Mouse (Mus musculus): Measurements from ENCODE around the gene Nprl2.

DNA sequence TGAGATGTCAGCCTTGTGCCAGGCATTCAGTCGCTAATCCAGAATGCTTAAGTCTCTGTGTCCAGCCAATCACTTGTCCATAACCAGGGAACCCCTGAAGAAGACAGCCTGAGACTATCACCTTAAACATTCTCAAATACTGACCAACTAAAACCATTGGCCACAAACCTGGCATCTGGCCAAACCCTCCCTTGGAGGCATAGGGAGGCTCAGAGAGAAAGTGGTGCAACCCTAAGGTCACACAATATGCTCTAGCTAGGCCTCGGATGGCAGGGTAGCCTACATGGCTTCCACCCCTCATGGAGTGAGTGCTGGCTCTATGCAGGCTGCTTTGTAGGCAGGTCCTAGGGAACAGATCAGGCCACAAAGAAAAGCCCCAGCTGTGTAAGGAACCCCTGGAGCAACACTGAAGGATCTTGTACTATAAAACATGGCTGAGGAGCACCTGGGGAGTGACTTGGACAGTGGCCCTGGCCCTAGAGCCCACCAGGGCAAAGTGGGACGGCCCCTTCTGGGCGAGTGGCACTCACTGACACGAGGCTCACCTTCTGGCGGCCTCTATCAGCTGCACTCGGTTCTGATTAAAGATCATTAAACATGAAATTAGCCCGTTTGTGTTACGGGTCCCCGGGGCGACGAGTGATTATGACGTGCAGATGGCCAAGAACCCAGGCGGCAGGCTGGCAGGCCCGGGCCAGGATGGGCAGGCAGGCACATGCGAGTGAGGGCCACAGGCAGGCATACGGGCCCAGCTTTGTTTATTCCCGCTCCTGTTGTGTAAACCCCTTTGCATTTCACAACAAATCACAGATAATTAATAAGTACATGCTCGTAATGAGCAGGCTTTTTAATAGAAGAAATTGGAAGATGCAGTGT lies 37.1 kb upstream of the Nprl2 start:
- TF ChIP-seq CTCF (IDR thresholded peaks at IDR 0.05; ENCODE audit: low read depth, low read length) (no peak), POLR2A (IDR thresholded peaks at IDR 0.05; ENCODE audit: extremely low read depth, insufficient read depth, low read length) (no peak)

All from liver, adult 2 months (tissue).